Comparison of ENCODE assay signal across 24 mouse cellular contexts in genomic region chr3:93096447-93096846, GRCm38 (mm10). TPM values are rescaled to one million over a fixed set of nuclear protein-coding genes. Genes with fewer than 3 reads are reported as not detected.
A peak's percentile ranks its signal among the peaks of the same experiment; 100 is the strongest.
DNase-seq lines count a peak whose midpoint lies in the region; ATAC-seq and TF ChIP-seq lines count a peak whose summit lies in the region.
"Had no signal": no experiment of that assay in that cellular context is flagged by ENCODE, and none has a peak within 500 bp of the region (broad histone marks: within the 10 kb centered on the region; RNA-seq: fewer than 3 reads in every experiment).

No protein-coding gene starts in this region.

- no peak for TF ChIP-seq CTCF in kidney, postnatal 0 days (IDR thresholded peaks at IDR 0.05; ENCODE audit: low read depth)

- no peak overlapping the region for H3K4me3 ChIP-seq in kidney, embryonic 14.5 days (ENCODE audit: low read length)
- H3K4me3 ChIP-seq in kidney, embryonic 15.5 days (replicated peaks): no peak overlapping the region
- no peak overlapping the region for H3K4me3 ChIP-seq in kidney, embryonic 16.5 days (ENCODE audit: low read length)
- no peak overlapping the region for H3K4me3 ChIP-seq in kidney, postnatal 0 days (replicated peaks; ENCODE audit: low read depth, low read length)

- peak; percentile 78 for ATAC-seq in kidney, embryonic 14.5 days (ENCODE audit: low FRiP score, low TSS enrichment)
- peak; percentile 80 for ATAC-seq in kidney, embryonic 15.5 days (replicated peaks; ENCODE audit: low FRiP score)
- peak; percentile 75; the same call in 1 of the 2 replicates for ATAC-seq in kidney, embryonic 16.5 days (ENCODE audit: low FRiP score, low TSS enrichment)
- 0 out of 2 replicates have a peak, but pooled peaks have one; percentile 36 for ATAC-seq in kidney, postnatal 0 days (replicated peaks; ENCODE audit: low FRiP score, low read depth)
- ATAC-seq: activated CD4-positive, CD25-positive, alpha-beta regulatory T cell, adult 4 months; CD4-positive, CD25-positive, alpha-beta regulatory T cell, adult 4 months; Patski had no signal

- H3K9ac ChIP-seq in kidney, embryonic 14.5 days (ENCODE audit: low read depth, low read length): no peak overlapping the region
- no peak overlapping the region for H3K9ac ChIP-seq in kidney, embryonic 15.5 days
- no peak overlapping the region for H3K9ac ChIP-seq in kidney, embryonic 16.5 days (replicated peaks; ENCODE audit: low read length)
- no peak overlapping the region for H3K9ac ChIP-seq in kidney, postnatal 0 days (ENCODE audit: low read depth, low read length)

- no peaks in the 10 kb centered on the region for H3K27me3 ChIP-seq in kidney, embryonic 14.5 days (ENCODE audit: control insufficient read depth, insufficient read depth, low read length)
- no peaks in the 10 kb centered on the region for H3K27me3 ChIP-seq in kidney, embryonic 15.5 days
- H3K27me3 ChIP-seq in kidney, embryonic 16.5 days (ENCODE audit: insufficient read depth, low read length): no peaks in the 10 kb centered on the region
- H3K27me3 ChIP-seq in kidney, postnatal 0 days (ENCODE audit: insufficient read depth, low read length): no peaks in the 10 kb centered on the region
- H3K27me3 ChIP-seq: CH12.LX had no signal

- H3K36me3 ChIP-seq in kidney, embryonic 14.5 days (ENCODE audit: control insufficient read depth, insufficient read depth, low read length): no peaks in the 10 kb centered on the region
- no peaks in the 10 kb centered on the region for H3K36me3 ChIP-seq in kidney, embryonic 15.5 days
- no peaks in the 10 kb centered on the region for H3K36me3 ChIP-seq in kidney, embryonic 16.5 days (ENCODE audit: insufficient read depth, low read length)
- H3K36me3 ChIP-seq in kidney, postnatal 0 days (ENCODE audit: insufficient read depth, low read length): no peaks in the 10 kb centered on the region
- H3K36me3 ChIP-seq: G1E had no signal

- no peak overlapping the region for H3K27ac ChIP-seq in kidney, embryonic 14.5 days (ENCODE audit: low read depth, low read length)
- peak overlapping the region; percentile 54; the same call in 1 of the 2 replicates for H3K27ac ChIP-seq in kidney, embryonic 15.5 days
- H3K27ac ChIP-seq in kidney, embryonic 16.5 days (ENCODE audit: low read length): no peak overlapping the region
- H3K27ac ChIP-seq in kidney, postnatal 0 days: no peak overlapping the region

- 66% methylated on average over 2 of the region's 2 CpGs for WGBS in kidney, embryonic 14.5 days
- WGBS in kidney, embryonic 15.5 days: 66% methylated on average over 2 of the region's 2 CpGs
- 62% methylated on average over 2 of the region's 2 CpGs for WGBS in kidney, embryonic 16.5 days
- WGBS in kidney, postnatal 0 days: 53% methylated on average over 2 of the region's 2 CpGs

- no peak overlapping the region for H3K4me2 ChIP-seq in kidney, embryonic 14.5 days (replicated peaks; ENCODE audit: low read depth, low read length)
- H3K4me2 ChIP-seq in kidney, embryonic 15.5 days: no peak overlapping the region
- H3K4me2 ChIP-seq in kidney, embryonic 16.5 days (replicated peaks; ENCODE audit: low read depth, low read length): no peak overlapping the region
- no peak overlapping the region for H3K4me2 ChIP-seq in kidney, postnatal 0 days (ENCODE audit: low read length)

- DNase-seq in kidney, postnatal 10 days: no peak
- no peak for DNase-seq in kidney, postnatal 14 days
- DNase-seq in kidney, adult 18-20 months: no peak
- DNase-seq in kidney, postnatal 0 days (ENCODE audit: low spot score): no peak
- DNase-seq in kidney, adult 9 months: no peak
- DNase-seq: adrenal gland, adult 2 months; adrenal gland, adult 8-10 months; adrenal gland, postnatal 10 days; adrenal gland, postnatal 14 days; adrenal gland, postnatal 25 days; adrenal gland, postnatal 36 days; B cell, adult 2 months; cerebellum, adult 11 months; cerebellum, adult 11-12 months had no signal

- H3K9me3 ChIP-seq in kidney, embryonic 14.5 days (ENCODE audit: control insufficient read depth, low read length): no peaks in the 10 kb centered on the region
- no peaks in the 10 kb centered on the region for H3K9me3 ChIP-seq in kidney, embryonic 15.5 days (replicated peaks)
- H3K9me3 ChIP-seq in kidney, embryonic 16.5 days (ENCODE audit: low read length): no peaks in the 10 kb centered on the region
- no peaks in the 10 kb centered on the region for H3K9me3 ChIP-seq in kidney, postnatal 0 days (replicated peaks; ENCODE audit: low read length)

- no peaks in the 10 kb centered on the region for H3K4me1 ChIP-seq in kidney, embryonic 14.5 days (ENCODE audit: control insufficient read depth, insufficient read depth, low read length)
- no peaks in the 10 kb centered on the region for H3K4me1 ChIP-seq in kidney, embryonic 15.5 days
- H3K4me1 ChIP-seq in kidney, embryonic 16.5 days (ENCODE audit: insufficient read depth, low read length): no peaks in the 10 kb centered on the region
- H3K4me1 ChIP-seq in kidney, postnatal 0 days (replicated peaks; ENCODE audit: insufficient read depth, low read length): no peaks in the 10 kb centered on the region

RNA-seq across cellular contexts. Expression of gene Gm4858, which starts 27.8 kb away (rescaled TPM):
- polyA plus RNA-seq in kidney, embryonic 14.5 days (2014; fragmentation: Nextera tagmentation; extraction: Ambion mirVana): not detected in 2 replicates
- 0.22 TPM in 1 of 2 replicates, not detected in the other for polyA plus RNA-seq in kidney, embryonic 15.5 days (2015; fragmentation: Nextera tagmentation; extraction: Ambion mirVana)
- not detected in 2 replicates for polyA plus RNA-seq in kidney, embryonic 16.5 days (2015; fragmentation: Nextera tagmentation; extraction: Ambion mirVana)
- polyA plus RNA-seq in kidney, postnatal 0 days (2015; fragmentation: Nextera tagmentation; extraction: Ambion mirVana): not detected in 2 replicates
- polyA plus RNA-seq: activated CD4-positive, CD25-positive, alpha-beta regulatory T cell, adult 4 months; adrenal gland, adult 2 months; brain, embryonic 14.5 days; G1E; Patski had no signal

RNA-seq across cellular contexts. Expression of gene Crnn, which starts 48.1 kb away (rescaled TPM):
- polyA plus RNA-seq in kidney, embryonic 14.5 days (2014; fragmentation: Nextera tagmentation; extraction: Ambion mirVana): not detected in 2 replicates
- 0.10 TPM in 1 of 2 replicates, not detected in the other for polyA plus RNA-seq in kidney, embryonic 15.5 days (2015; fragmentation: Nextera tagmentation; extraction: Ambion mirVana)
- not detected in 2 replicates for polyA plus RNA-seq in kidney, embryonic 16.5 days (2015; fragmentation: Nextera tagmentation; extraction: Ambion mirVana)
- polyA plus RNA-seq in kidney, postnatal 0 days (2015; fragmentation: Nextera tagmentation; extraction: Ambion mirVana): not detected in 2 replicates
- polyA plus RNA-seq: activated CD4-positive, CD25-positive, alpha-beta regulatory T cell, adult 4 months; adrenal gland, adult 2 months; brain, embryonic 14.5 days; C2C12; CD4-positive, CD25-positive, alpha-beta regulatory T cell, adult 4 months; G1E; Patski had no signal
